Mouse (Mus musculus) embryonic facial prominence, embryonic 15.5 days (tissue): ENCODE measurements at regions not wholly inside any gene's neighbourhood (a gene's known extent, or its start where the extent isn't known, plus 50 kb on each side); places are given as distances from the start of the nearest gene placed in this dataset.

Experiments used
- ATAC-seq: fragments of 200-750 bp; cut with Nextera tagmentation; 2 replicates; pipeline ENCODE4 v1.8.0; 2017; ENCODE audit warnings: low read depth, moderate TSS enrichment; ENCODE audit not compliant: insufficient number of reproducible peaks, low FRiP score, low TSS enrichment
- H3K27ac ChIP-seq: fragments of 300-500 bp; sonication (generic); replicated peaks from 2 replicates; pipeline ENCODE4 v1.5.1; 2015; ENCODE audit warnings: mild to moderate bottlenecking, inconsistent platforms
- H3K27me3 ChIP-seq: fragments of 300-500 bp; sonication (generic); 2 replicates; pipeline ENCODE4 v1.6.1; 2015; ENCODE audit warnings: inconsistent platforms
- H3K36me3 ChIP-seq: fragments of 300-500 bp; sonication (generic); 2 replicates; pipeline ENCODE4 v1.6.1; 2015; ENCODE audit warnings: mild to moderate bottlenecking, inconsistent platforms
- H3K4me1 ChIP-seq: fragments of 300-500 bp; sonication (generic); 2 replicates; pipeline ENCODE4 v1.6.1; 2015; ENCODE audit warnings: inconsistent platforms
- H3K4me2 ChIP-seq: fragments of 300-500 bp; sonication (generic); replicated peaks from 2 replicates; pipeline ENCODE4 v1.6.1; 2015; ENCODE audit warnings: mild to moderate bottlenecking, inconsistent platforms
- H3K4me3 ChIP-seq: fragments of 300-500 bp; sonication (generic); replicated peaks from 2 replicates; pipeline ENCODE4 v1.5.1; 2015; ENCODE audit warnings: mild to moderate bottlenecking, inconsistent platforms
- H3K9ac ChIP-seq: fragments of 300-500 bp; sonication (generic); 2 replicates; pipeline ENCODE4 v1.6.1; 2015; ENCODE audit warnings: inconsistent platforms
- H3K9me3 ChIP-seq: fragments of 300-500 bp; sonication (generic); replicated peaks from 2 replicates; pipeline ENCODE4 v1.6.1; 2016; ENCODE audit warnings: inconsistent platforms
- whole genome bisulfite sequencing: fragments of 180-500 bp; shearing (Covaris S2); methylation state at CpG from one replicate; pipeline ENCODE4 v1.1.7; 2015; 5-methylcytosine and 5-hydroxymethylcytosine counted together

DNA sequence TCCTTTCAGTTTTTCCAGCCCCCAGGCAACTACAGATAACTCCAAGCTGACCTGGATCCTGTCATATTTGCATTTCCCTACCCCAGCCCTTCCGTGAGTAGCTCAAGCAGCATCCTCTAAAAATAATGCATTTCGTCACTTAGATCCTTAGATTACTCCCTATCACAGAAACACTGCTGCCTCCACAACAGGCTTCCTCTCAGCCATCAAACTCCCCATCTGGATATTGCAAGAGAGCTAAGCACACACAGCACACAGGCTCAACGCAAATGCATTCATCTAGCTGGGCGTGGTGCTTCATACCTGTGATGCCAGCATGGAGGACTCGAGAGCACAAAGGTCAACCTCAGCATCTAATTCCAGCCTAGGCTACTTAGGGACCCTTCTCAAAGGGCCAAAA, 260.9 kb downstream of the Sox4 start:
- Histone ChIP-seq H3K9me3 (no peaks in the 10 kb centered on the region), H3K36me3 (no peaks in the 10 kb centered on the region), H3K4me1 (peaks cover 38% of the 10 kb centered on the region), H3K4me3 (no peak overlapping the region), H3K4me2 (no peak overlapping the region), H3K27me3 (no peaks in the 10 kb centered on the region), H3K9ac (no peak overlapping the region), H3K27ac (no peak overlapping the region)
- ATAC-seq, result no peak
- 65% methylated on average over 5 of the region's 5 CpGs for WGBS

DNA sequence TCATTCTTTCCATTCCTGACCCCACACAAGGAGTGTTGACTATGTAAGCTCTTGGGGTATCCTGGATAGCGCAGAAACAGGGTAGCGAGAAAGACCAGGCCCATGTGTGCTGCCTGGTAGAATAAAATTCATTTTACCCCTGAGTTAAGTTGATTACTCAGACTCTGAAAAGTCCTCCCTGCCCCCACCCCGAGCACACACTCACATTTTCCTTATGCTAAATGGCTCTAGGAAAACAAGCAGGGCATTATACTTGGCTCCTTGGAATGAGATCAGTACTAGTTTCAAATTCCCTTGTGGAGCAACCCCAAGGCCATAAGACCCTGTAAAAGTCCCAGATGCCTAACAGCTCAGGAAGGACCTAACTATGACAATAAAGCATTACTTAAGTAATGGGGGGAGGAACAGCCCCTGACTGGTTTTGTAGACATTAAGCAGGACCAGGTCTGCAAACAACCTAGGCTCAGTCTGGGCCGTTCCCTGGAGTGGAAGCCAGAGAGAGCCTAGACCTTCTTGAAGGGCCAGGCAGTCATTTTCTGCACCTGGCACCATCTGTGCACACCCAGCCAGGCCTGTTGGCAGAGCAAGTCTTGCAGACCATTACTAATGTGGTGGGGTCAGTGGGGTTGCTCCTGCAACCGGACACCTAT, 262.9 kb downstream of the Sox4 start:
- Histone ChIP-seq H3K36me3 (no peaks in the 10 kb centered on the region), H3K9me3 (no peaks in the 10 kb centered on the region), H3K4me1 (peaks cover 23% of the 10 kb centered on the region), H3K4me3 (no peak overlapping the region), H3K27ac (peak overlapping the region; percentile 36; the same call in 1 of the 2 replicates), H3K9ac (no peak overlapping the region), H3K4me2 (no peak overlapping the region), H3K27me3 (no peaks in the 10 kb centered on the region)
- peak; percentile 63 for ATAC-seq
- WGBS, result 57% methylated on average over 5 of the region's 5 CpGs

DNA sequence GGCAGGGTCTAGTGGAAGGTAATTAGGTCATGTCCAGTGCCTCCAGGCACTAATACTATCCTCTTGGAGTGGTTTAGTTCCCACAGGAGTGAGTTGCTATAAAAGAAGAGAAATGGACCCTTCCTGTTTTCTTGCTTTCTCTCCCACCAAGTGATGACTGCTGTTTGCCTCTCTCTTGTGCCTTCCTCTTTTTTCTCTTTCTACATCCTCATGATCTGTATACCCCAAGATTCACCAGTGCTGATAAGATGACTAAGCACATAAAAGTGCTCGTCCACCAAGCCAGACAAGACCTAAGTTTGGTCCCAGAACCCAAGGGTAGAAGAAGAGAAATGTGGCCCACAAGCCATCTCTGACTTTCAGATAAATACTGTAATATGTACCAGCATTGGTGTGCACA, 265.7 kb downstream of the Sox4 start:
- no peak overlapping the region for H3K4me3 ChIP-seq
- no peaks in the 10 kb centered on the region for H3K36me3 ChIP-seq
- no peak overlapping the region for H3K27ac ChIP-seq
- 80% methylated on average over 1 of the region's 1 CpGs for WGBS
- H3K4me2 ChIP-seq, result no peak overlapping the region
- H3K27me3 ChIP-seq, result no peaks in the 10 kb centered on the region
- H3K9ac ChIP-seq, result no peak overlapping the region
- no peaks in the 10 kb centered on the region for H3K9me3 ChIP-seq
- ATAC-seq, result no peak
- peaks cover 17% of the 10 kb centered on the region for H3K4me1 ChIP-seq

DNA sequence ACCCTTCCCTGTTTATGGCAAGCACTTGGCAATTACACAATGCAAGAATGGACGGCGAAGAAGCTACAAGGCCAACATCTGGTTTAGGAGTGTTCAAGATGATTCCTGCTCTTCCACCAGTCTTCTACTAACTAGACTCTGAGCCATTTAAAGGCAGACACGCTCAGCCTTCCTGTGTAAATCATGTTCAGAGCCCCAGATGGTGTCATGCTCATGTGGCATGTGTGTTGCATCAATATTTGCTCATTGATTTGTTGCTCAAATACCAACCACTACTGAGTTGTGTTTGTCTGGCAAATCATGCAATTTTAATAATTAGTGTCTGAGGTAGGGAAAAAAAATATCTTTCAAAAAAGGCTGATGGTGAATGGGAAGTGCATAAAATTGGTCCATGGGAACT, 269.2 kb downstream of the Sox4 start:
- no peak overlapping the region for H3K9ac ChIP-seq
- WGBS, result 67% methylated on average over 3 of the region's 3 CpGs
- H3K36me3 ChIP-seq, result no peaks in the 10 kb centered on the region
- H3K4me3 ChIP-seq, result no peak overlapping the region
- H3K4me1 ChIP-seq, result peaks cover 9% of the 10 kb centered on the region; the same call in 1 of the 2 replicates
- H3K27ac ChIP-seq, result no peak overlapping the region
- no peaks in the 10 kb centered on the region for H3K27me3 ChIP-seq
- ATAC-seq, result no peak
- H3K9me3 ChIP-seq, result no peaks in the 10 kb centered on the region
- H3K4me2 ChIP-seq, result no peak overlapping the region

DNA sequence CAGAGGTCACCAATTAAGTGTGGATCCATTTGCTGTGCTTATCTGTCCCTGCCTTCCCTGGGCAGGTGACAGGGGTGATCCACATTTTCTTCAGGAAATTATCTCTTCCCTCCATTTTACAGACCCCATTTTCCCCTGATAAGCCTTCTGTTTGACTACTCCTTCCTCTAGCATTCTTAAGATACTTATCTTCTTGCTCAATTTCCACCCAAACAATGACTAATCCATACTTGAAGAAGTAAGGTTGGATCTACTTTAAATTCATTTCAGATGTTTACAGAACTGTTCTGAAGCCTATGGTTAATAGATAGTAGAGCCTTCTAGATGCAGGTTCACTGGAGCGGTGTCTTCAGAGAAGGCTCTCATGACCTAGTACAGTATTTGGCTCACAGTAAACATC, 273.2 kb downstream of the Sox4 start:
- no peaks in the 10 kb centered on the region for H3K36me3 ChIP-seq
- no peak overlapping the region for H3K4me2 ChIP-seq
- ATAC-seq, result no peak
- H3K9me3 ChIP-seq, result no peaks in the 10 kb centered on the region
- no peak overlapping the region for H3K27ac ChIP-seq
- no peaks in the 10 kb centered on the region for H3K27me3 ChIP-seq
- WGBS, result 83% methylated on average over 1 of the region's 1 CpGs
- 0 out of 2 replicates have a peak, but pooled peaks cover 2% of the 10 kb centered on the region for H3K4me1 ChIP-seq
- H3K4me3 ChIP-seq, result no peak overlapping the region
- no peak overlapping the region for H3K9ac ChIP-seq

DNA sequence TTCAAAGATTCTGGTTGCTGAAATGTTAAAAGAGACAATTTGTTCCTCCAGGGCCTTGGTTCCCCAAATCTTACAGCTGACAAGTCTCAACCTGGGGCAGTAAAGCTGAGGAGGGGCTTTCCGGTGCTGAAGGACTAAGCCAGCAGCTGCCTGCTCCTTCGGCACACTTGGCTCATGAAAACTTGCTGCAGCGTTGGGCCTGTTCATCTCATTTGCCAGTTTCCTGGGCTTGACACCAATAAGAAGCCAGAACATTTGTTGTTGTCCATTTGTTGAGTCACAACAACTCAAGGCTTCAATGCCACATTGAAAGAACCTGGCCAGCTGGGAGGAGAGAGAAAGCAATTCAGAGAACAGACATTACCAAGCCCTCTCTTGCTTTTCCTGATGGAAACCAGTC, 279.9 kb downstream of the Sox4 start:
- Histone ChIP-seq H3K4me1 (0 out of 2 replicates have a peak, but pooled peaks cover 10% of the 10 kb centered on the region), H3K27ac (peak overlapping the region; percentile 6; the same call in 1 of the 2 replicates), H3K9me3 (no peaks in the 10 kb centered on the region), H3K4me2 (no peak overlapping the region), H3K4me3 (no peak overlapping the region), H3K36me3 (no peaks in the 10 kb centered on the region), H3K9ac (no peak overlapping the region), H3K27me3 (no peaks in the 10 kb centered on the region)
- no peak for ATAC-seq
- 46% methylated on average over 3 of the region's 3 CpGs for WGBS

DNA sequence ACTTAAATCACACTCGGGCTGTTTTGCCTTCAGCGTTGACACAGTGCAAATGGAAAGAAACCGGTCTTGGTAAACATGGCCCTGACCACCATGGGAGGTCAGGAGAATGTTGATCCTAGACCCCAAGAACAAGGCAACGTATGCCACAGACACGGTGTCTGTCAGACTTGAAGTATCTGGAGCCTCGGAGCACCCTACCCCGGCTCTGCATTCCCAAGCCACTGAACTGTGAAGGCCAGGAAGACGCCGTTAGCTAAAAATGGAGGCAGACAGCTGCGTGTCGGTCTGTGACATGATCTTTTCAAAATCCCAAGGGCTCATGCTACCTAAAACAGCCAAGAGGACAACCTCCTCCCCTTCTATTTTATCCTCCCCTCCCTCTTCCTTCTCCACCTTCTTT, 282.0 kb downstream of the Sox4 start:
- Histone ChIP-seq H3K4me3 (no peak overlapping the region), H3K4me2 (no peak overlapping the region), H3K27me3 (no peaks in the 10 kb centered on the region), H3K27ac (peak overlapping the region; percentile 51; the same call in 1 of the 2 replicates), H3K36me3 (no peaks in the 10 kb centered on the region), H3K9me3 (no peaks in the 10 kb centered on the region), H3K9ac (no peak overlapping the region), H3K4me1 (0 out of 2 replicates have a peak, but pooled peaks cover 10% of the 10 kb centered on the region)
- WGBS, result 57% methylated on average over 11 of the region's 11 CpGs
- 0 out of 2 replicates have a peak, but pooled peaks have one; percentile 19 for ATAC-seq

DNA sequence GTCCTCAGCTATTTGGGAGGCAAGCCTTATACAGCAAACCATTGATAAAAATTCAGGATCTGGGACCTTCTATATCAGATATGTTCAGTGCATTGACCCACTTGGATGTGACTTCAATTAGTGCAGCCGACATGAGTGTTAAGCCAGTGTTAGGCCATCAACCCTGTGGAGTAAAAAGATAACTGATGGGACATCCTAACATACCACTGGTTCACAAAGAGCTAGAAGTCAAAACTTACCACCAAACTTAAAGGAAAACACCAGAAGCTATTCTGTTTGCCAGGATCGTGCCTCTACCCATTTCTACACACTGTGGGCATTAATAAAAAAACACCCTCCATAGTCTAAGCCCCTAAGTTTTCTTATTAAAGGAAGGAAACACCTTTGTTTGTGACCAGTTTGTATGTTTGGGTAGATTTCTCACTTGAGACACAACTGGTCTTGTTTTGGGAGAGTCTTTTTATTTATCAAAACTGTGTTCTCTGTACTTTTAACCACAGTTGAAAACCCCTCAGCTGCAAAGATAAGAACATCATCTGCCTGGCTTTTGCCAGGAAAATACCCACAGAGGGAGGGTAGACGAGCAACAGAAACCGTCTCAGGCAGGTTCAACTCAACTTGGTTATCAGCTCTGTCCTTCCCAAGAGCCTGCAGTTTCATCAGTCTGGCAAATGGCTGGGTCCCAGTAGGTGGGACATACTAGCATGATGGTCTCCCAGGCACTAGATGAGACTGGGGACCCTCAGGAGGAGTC, 283.5 kb downstream of the Sox4 start:
- Histone ChIP-seq H3K27ac (no peak overlapping the region), H3K9ac (no peak overlapping the region), H3K36me3 (no peaks in the 10 kb centered on the region), H3K9me3 (no peaks in the 10 kb centered on the region), H3K4me1 (peaks cover 15% of the 10 kb centered on the region), H3K27me3 (no peaks in the 10 kb centered on the region), H3K4me2 (no peak overlapping the region), H3K4me3 (no peak overlapping the region)
- 90% methylated on average over 4 of the region's 4 CpGs for WGBS
- ATAC-seq, result no peak

DNA sequence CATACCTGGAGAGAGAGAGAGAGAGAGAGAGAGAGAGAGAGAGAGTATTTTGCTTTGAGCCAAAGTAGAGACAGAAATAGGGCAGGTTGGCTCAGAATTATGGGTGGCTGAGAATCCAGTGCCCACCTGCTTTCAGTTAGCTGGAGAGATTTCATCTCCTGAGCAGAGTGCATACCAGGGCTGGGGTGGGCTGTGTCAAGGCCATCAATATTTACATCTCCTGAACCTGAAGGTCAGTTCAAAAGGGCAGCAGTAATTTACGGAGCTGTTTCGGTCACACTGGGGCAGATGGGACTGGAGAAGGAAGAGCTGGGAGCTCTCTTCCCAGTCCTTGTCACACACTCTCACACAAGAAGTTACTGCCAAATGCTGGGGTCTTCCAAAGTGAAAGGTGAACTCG, 286.7 kb downstream of the Sox4 start:
- Histone ChIP-seq H3K4me3 (no peak overlapping the region), H3K27ac (no peak overlapping the region), H3K9me3 (no peaks in the 10 kb centered on the region), H3K27me3 (no peaks in the 10 kb centered on the region), H3K9ac (no peak overlapping the region), H3K4me2 (no peak overlapping the region), H3K4me1 (peaks cover 22% of the 10 kb centered on the region), H3K36me3 (no peaks in the 10 kb centered on the region)
- WGBS, result 62% methylated on average over 3 of the region's 3 CpGs
- ATAC-seq, result no peak

DNA sequence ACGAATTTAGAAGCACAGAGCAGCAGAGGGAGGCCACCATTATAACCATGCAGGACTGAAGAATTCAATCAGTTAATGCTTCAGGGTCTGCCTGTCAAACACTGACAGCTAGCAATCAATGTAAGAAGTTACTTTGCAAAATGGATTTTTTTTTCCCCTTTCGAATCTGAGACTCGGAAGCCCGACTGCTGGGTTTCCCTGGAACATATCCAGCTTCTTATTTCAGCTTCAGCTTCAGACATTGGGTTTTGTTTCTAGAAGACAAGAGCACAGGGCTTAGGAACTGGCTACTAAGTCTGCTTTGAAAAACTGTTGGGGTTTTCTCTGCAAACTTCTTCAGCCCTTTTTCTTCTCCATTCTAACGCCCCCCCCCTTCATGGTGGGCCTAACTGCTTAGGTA, 288.4 kb downstream of the Sox4 start:
- ATAC-seq, result no peak
- no peak overlapping the region for H3K9ac ChIP-seq
- H3K27me3 ChIP-seq, result no peaks in the 10 kb centered on the region
- no peak overlapping the region for H3K4me2 ChIP-seq
- H3K9me3 ChIP-seq, result no peaks in the 10 kb centered on the region
- H3K36me3 ChIP-seq, result no peaks in the 10 kb centered on the region
- H3K27ac ChIP-seq, result no peak overlapping the region
- 26% methylated on average over 5 of the region's 5 CpGs for WGBS
- no peak overlapping the region for H3K4me3 ChIP-seq
- H3K4me1 ChIP-seq, result peaks cover 22% of the 10 kb centered on the region

DNA sequence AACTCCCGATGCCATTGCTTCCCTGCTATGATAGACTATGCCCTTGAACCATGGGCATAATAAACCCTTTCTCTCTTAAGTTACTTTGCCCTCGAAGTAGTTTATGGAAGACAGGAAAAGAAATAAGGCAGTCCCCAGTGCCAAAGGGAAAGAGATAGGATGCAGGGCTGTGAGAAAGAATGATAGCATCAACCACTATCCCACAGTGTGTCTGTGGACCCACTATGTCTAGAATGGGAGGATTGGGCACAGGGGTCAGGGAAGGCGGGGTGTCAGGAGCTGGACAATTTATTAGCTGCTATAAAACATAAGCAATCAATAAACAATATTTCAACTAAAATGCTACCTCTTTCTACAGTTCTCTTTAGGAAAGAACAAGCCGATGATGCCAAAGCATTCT, 288.8 kb downstream of the Sox4 start:
- Histone ChIP-seq H3K4me3 (no peak overlapping the region), H3K4me1 (peaks cover 22% of the 10 kb centered on the region), H3K9me3 (no peaks in the 10 kb centered on the region), H3K4me2 (no peak overlapping the region), H3K27ac (no peak overlapping the region), H3K36me3 (no peaks in the 10 kb centered on the region), H3K9ac (no peak overlapping the region), H3K27me3 (no peaks in the 10 kb centered on the region)
- WGBS, result 48% methylated on average over 4 of the region's 4 CpGs
- no peak for ATAC-seq
